Mouse (Mus musculus): Measurements from ENCODE around the gene Gdi1.
"Not testable (repeated sequence)": the region's sequence is repeated elsewhere in the genome, so short reads cannot be mapped to it uniquely, and the experiment has no call there.

The Gdi1 gene

GRCm38 (mm10) chrX:74330166-74330930, 25.6 kb downstream of the Gdi1 start:
- DNase-seq = peak; percentile 41

- no peak for DNase-seq
These were observed 48.1 kb downstream of the Gdi1 start for GRCm38 (mm10) chrX:74352645-74353466.

- DNase-seq = peak; percentile 85
These were observed 48.6 kb downstream of the Gdi1 start, which contains the start of gene Lage3 for GRCm38 (mm10) chrX:74353467-74353770. Gene Lage3, minus strand, starts transcription at chrX:74353618.

GRCm38 (mm10) chrX:74357069-74357468, 52.3 kb downstream of the Gdi1 start:
- not testable (repeated sequence) for DNase-seq

- DNase-seq = no peak
These were observed 54.4 kb downstream of the Gdi1 start for GRCm38 (mm10) chrX:74359171-74359570.
